Mouse (Mus musculus) T-helper 1 cell (primary cell): Measurements from ENCODE around the gene Prkacb.

Experiments
- in situ Hi-C: fragments of 300-600 bp; cut with MboI, MseI; formaldehyde crosslinking; loops from one replicate; pipeline ENCODE4 v1.15.1; 2025; ENCODE audit warnings: high pct_unique_total_duplicates

Gene Prkacb

GRCm38 (mm10) chr3:146731499-146731898, 81.3 kb downstream of the Prkacb start:
- in situ Hi-C loops: no loop called here

GRCm38 (mm10) chr3:146723037-146723436, 89.8 kb downstream of the Prkacb start:
- in situ Hi-C loops: no loop called here

GRCm38 (mm10) chr3:146719696-146720095, 93.1 kb downstream of the Prkacb start:
- in situ Hi-C loops: no loop called here

GRCm38 (mm10) chr3:146718251-146718650, 94.5 kb downstream of the Prkacb start:
- in situ Hi-C loops: no loop called here

- in situ Hi-C loops: no loop called here
These were observed 100.5 kb downstream of the Prkacb start for GRCm38 (mm10) chr3:146712305-146712704.

GRCm38 (mm10) chr3:146711559-146711958, 101.2 kb downstream of the Prkacb start:
- in situ Hi-C loops: no loop called here

GRCm38 (mm10) chr3:146711084-146711483, 101.7 kb downstream of the Prkacb start:
- in situ Hi-C loops: no loop called here

GRCm38 (mm10) chr3:146709086-146709485, 103.7 kb downstream of the Prkacb start:
- in situ Hi-C loops: no loop called here

- in situ Hi-C loops: no loop called here
These were observed 104.4 kb downstream of the Prkacb start for GRCm38 (mm10) chr3:146708381-146708780.

- in situ Hi-C loops: no loop called here
These were observed 108.7 kb downstream of the Prkacb start for GRCm38 (mm10) chr3:146704099-146704498.

- in situ Hi-C loops: no loop called here
These were observed 112.7 kb downstream of the Prkacb start for GRCm38 (mm10) chr3:146700051-146700450.

- in situ Hi-C loops: no loop called here
These were observed 113.8 kb downstream of the Prkacb start for GRCm38 (mm10) chr3:146698982-146699381.

- in situ Hi-C loops: no loop called here
These were observed 120.2 kb downstream of the Prkacb start for GRCm38 (mm10) chr3:146692547-146692946.

GRCm38 (mm10) chr3:146687121-146687725, 125.6 kb downstream of the Prkacb start:
- in situ Hi-C loops: no loop called here

GRCm38 (mm10) chr3:146686428-146686827, 126.4 kb downstream of the Prkacb start:
- in situ Hi-C loops: no loop called here

- in situ Hi-C loops: no loop called here
These were observed 127.7 kb downstream of the Prkacb start, which contains the start of gene Samd13 for GRCm38 (mm10) chr3:146684811-146685675. Gene Samd13 (minus strand): TSS chr3:146685592.

- in situ Hi-C loops: no loop called here
These were observed 129.7 kb downstream of the Prkacb start for GRCm38 (mm10) chr3:146683095-146683494.

- in situ Hi-C loops: no loop called here
These were observed 130.6 kb downstream of the Prkacb start for GRCm38 (mm10) chr3:146682140-146682651.

GRCm38 (mm10) chr3:146681696-146682095, 131.1 kb downstream of the Prkacb start:
- in situ Hi-C loops: no loop called here

GRCm38 (mm10) chr3:146680625-146681024, 132.2 kb downstream of the Prkacb start:
- in situ Hi-C loops: no loop called here

GRCm38 (mm10) chr3:146679646-146680045, 133.1 kb downstream of the Prkacb start:
- in situ Hi-C loops: no loop called here
